Mouse (Mus musculus): ENCODE measurements around the gene Lrrc66.

- TF ChIP-seq CTCF (IDR thresholded peaks at IDR 0.05) (peak; percentile 28; the same call in 1 of the 2 replicates), EP300 (IDR thresholded peaks at IDR 0.05) (no peak)
Observed at GRCm38 (mm10) chr5:73647261-73647900, 15.1 kb upstream of the Lrrc66 start, which contains the start of gene Sgcb.

All from lung, postnatal 0 days (tissue).